Mouse (Mus musculus) hindbrain, postnatal 0 days (tissue): ENCODE data around the gene Epo. TPM values are rescaled to one million over a fixed set of nuclear protein-coding genes. Genes with fewer than 3 reads are reported as not detected.

ENCODE experiments used
- ATAC-seq: fragments of 200-750 bp; cut with Nextera tagmentation; 2 replicates; pipeline ENCODE4 v1.8.0; 2017; ENCODE audit warnings: mild to moderate bottlenecking, moderate TSS enrichment, moderate library complexity
- DNase-seq: peaks from one replicate; pipeline ENCODE4 v3.0.0-alpha.2; 2015; ENCODE audit warnings: low spot score
- H3K27ac ChIP-seq: fragments of 300-500 bp; sonication (generic); 2 replicates; pipeline ENCODE4 v1.5.1; 2014; ENCODE audit warnings: mild to moderate bottlenecking
- H3K27me3 ChIP-seq: fragments of 300-500 bp; sonication (generic); 2 replicates; pipeline ENCODE4 v1.6.1; 2014; ENCODE audit warnings: low read length, mixed read lengths; ENCODE audit not compliant: insufficient read depth
- H3K36me3 ChIP-seq: fragments of 300-500 bp; sonication (generic); 2 replicates; pipeline ENCODE4 v1.6.1; 2014; ENCODE audit warnings: low read length, mixed read lengths; ENCODE audit not compliant: insufficient read depth
- H3K4me1 ChIP-seq: fragments of 300-500 bp; sonication (generic); 2 replicates; pipeline ENCODE4 v1.6.1; 2014; ENCODE audit warnings: antibody characterized with exemption, low read length, mixed read lengths; ENCODE audit not compliant: insufficient read depth
- H3K4me2 ChIP-seq: fragments of 300-500 bp; sonication (generic); 2 replicates; pipeline ENCODE4 v1.6.1; 2014; ENCODE audit warnings: low read depth, mild to moderate bottlenecking, low read length, moderate library complexity, mixed read lengths
- H3K4me3 ChIP-seq: fragments of 300-500 bp; sonication (generic); 2 replicates; pipeline ENCODE4 v1.5.1; 2014; ENCODE audit warnings: low read length
- H3K9ac ChIP-seq: fragments of 300-500 bp; sonication (generic); replicated peaks from 2 replicates; pipeline ENCODE4 v1.6.1; 2014; ENCODE audit warnings: mild to moderate bottlenecking, low read length, moderate library complexity, mixed read lengths
- H3K9me3 ChIP-seq: fragments of 300-500 bp; sonication (generic); 2 replicates; pipeline ENCODE4 v1.6.1; 2016; ENCODE audit warnings: low read length, mixed read lengths
- CTCF ChIP-seq: IDR thresholded peaks from 2 replicates; pipeline ENCODE4 v1.5.1; 2016; ENCODE audit warnings: antibody characterized with exemption, control low read depth, low read depth
- WGBS: fragments of 180-500 bp; shearing (Covaris S2); extraction: QIAGEN DNeasy Blood & Tissue Kit; methylation state at CpG from one replicate; pipeline ENCODE4 v1.1.7; 2014; 5-methylcytosine and 5-hydroxymethylcytosine counted together
- polyA plus RNA-seq: library from polyadenylated mRNA; unstranded; fragments of >200 nt; fragmentation: Nextera tagmentation; extraction: Ambion mirVana; gene quantifications from 2 replicates; pipeline ENCODE4 v1.2.1, GENCODE M21; 2015
- total RNA-seq: library from RNA; depleted of rRNA; stranded (reverse); fragments of >200 nt; gene quantifications from 2 replicates; pipeline ENCODE4 v1.2.3, GENCODE M21; 2014

Gene Epo
- total and polyA plus RNA-seq, 2 experiments from 2014 or later = not detected

- DNase-seq (peak; percentile 82), ATAC-seq (peak; percentile 47; the same call in 1 of the 2 replicates)
- H3K9me3 ChIP-seq = no peaks in the 10 kb centered on the region
- H3K27me3 ChIP-seq = no peaks in the 10 kb centered on the region
- H3K4me1 ChIP-seq = peaks cover 6% of the 10 kb centered on the region
- no peak overlapping the region for H3K9ac ChIP-seq
- H3K4me3 ChIP-seq = no peak overlapping the region
- no peaks in the 10 kb centered on the region for H3K36me3 ChIP-seq
- H3K4me2 ChIP-seq = no peak overlapping the region
- TF ChIP-seq CTCF = no peak
- 56% methylated on average over 5 of the region's 5 CpGs for WGBS
- H3K27ac ChIP-seq = 0 out of 2 replicates have a peak overlapping the region, but pooled peaks have one; percentile 38
Measured at GRCm38 (mm10) chr5:137541768-137542540, 8.9 kb upstream of the Epo start.

- WGBS = 74% methylated on average over 6 of the region's 6 CpGs
- Histone ChIP-seq H3K9me3 (no peaks in the 10 kb centered on the region), H3K36me3 (no peaks in the 10 kb centered on the region), H3K4me2 (no peak overlapping the region), H3K9ac (no peak overlapping the region), H3K27ac (no peak overlapping the region), H3K4me1 (peaks cover 6% of the 10 kb centered on the region), H3K27me3 (no peaks in the 10 kb centered on the region), H3K4me3 (no peak overlapping the region)
- ATAC-seq (no peak), DNase-seq (no peak)
- TF ChIP-seq CTCF = no peak
Measured at GRCm38 (mm10) chr5:137540991-137541390, 7.9 kb upstream of the Epo start.

- WGBS = 28% methylated on average over 7 of the region's 7 CpGs
- TF ChIP-seq CTCF = no peak
Measured at GRCm38 (mm10) chr5:137539291-137539801, 6.3 kb upstream of the Epo start.

GRCm38 (mm10) chr5:137537461-137537860 is 4.4 kb upstream of the Epo start:
- Histone ChIP-seq H3K27me3 (no peaks in the 10 kb centered on the region), H3K4me1 (peaks cover 6% of the 10 kb centered on the region), H3K4me3 (no peak overlapping the region), H3K9ac (no peak overlapping the region), H3K36me3 (no peaks in the 10 kb centered on the region), H3K9me3 (no peaks in the 10 kb centered on the region), H3K27ac (no peak overlapping the region), H3K4me2 (no peak overlapping the region)
- no peak for DNase-seq
- TF ChIP-seq CTCF = no peak
- WGBS = 63% methylated on average over 4 of the region's 4 CpGs
- ATAC-seq = no peak

More at GRCm38 (mm10) chr5:137539291-137539801, 6.3 kb upstream of the Epo start:
- H3K27me3 ChIP-seq = no peaks in the 10 kb centered on the region
- ATAC-seq (peak; percentile 72), DNase-seq (peak; percentile 85)
- no peaks in the 10 kb centered on the region for H3K9me3 ChIP-seq
- no peaks in the 10 kb centered on the region for H3K36me3 ChIP-seq
- H3K4me1 ChIP-seq = peaks cover 6% of the 10 kb centered on the region
- H3K4me3 ChIP-seq = no peak overlapping the region
- no peak overlapping the region for H3K9ac ChIP-seq
- peak overlapping the region; percentile 7; the same call in 1 of the 2 replicates for H3K27ac ChIP-seq
- H3K4me2 ChIP-seq = 0 out of 2 replicates have a peak overlapping the region, but pooled peaks have one; percentile 18

- H3K9me3 ChIP-seq = no peaks in the 10 kb centered on the region
- H3K27me3 ChIP-seq = no peaks in the 10 kb centered on the region
- H3K4me1 ChIP-seq = peaks cover 9% of the 10 kb centered on the region
- DNase-seq = no peak
- no peaks in the 10 kb centered on the region for H3K36me3 ChIP-seq
- H3K4me3 ChIP-seq = no peak overlapping the region
- H3K27ac ChIP-seq = no peak overlapping the region
- no peak for TF ChIP-seq CTCF
- 84% methylated on average over 9 of the region's 9 CpGs for WGBS
- no peak overlapping the region for H3K9ac ChIP-seq
- no peak overlapping the region for H3K4me2 ChIP-seq
- no peak for ATAC-seq
Measured at GRCm38 (mm10) chr5:137535318-137535717, 2.3 kb upstream of the Epo start.

- Histone ChIP-seq H3K4me1 (peaks cover 14% of the 10 kb centered on the region), H3K36me3 (no peaks in the 10 kb centered on the region), H3K4me2 (no peak overlapping the region), H3K27ac (no peak overlapping the region), H3K9ac (no peak overlapping the region), H3K4me3 (no peak overlapping the region), H3K27me3 (no peaks in the 10 kb centered on the region), H3K9me3 (no peaks in the 10 kb centered on the region)
- WGBS = 93% methylated on average over 3 of the region's 3 CpGs
- ATAC-seq (no peak), DNase-seq (no peak)
- no peak for TF ChIP-seq CTCF
Measured at GRCm38 (mm10) chr5:137534762-137535161, 1.7 kb upstream of the Epo start.

GRCm38 (mm10) chr5:137532808-137533116 is 280 bp downstream of the Epo start:
- Histone ChIP-seq H3K4me1 (peaks cover 12% of the 10 kb centered on the region; the same call in 1 of the 2 replicates), H3K4me2 (peak overlapping the region; percentile 97), H3K9me3 (no peaks in the 10 kb centered on the region), H3K36me3 (peaks cover 15% of the 10 kb centered on the region), H3K27ac (peak overlapping the region; percentile 97), H3K4me3 (peak overlapping the region; percentile 80), H3K9ac (peak overlapping the region; percentile 97), H3K27me3 (no peaks in the 10 kb centered on the region)
- DNase-seq (no peak), ATAC-seq (peak; percentile 28; the same call in 1 of the 2 replicates)
- under 1% methylated on average over 12 of the region's 12 CpGs for whole genome bisulfite sequencing
- TF ChIP-seq CTCF = no peak
